19 mouse cellular contexts compared by ENCODE assay signal in genomic region chr5:131732631-131733323, GRCm38 (mm10).
A peak's percentile ranks its signal among the peaks of the same experiment; 100 is the strongest.
DNase-seq lines count a peak whose midpoint lies in the region; ATAC-seq and TF ChIP-seq lines count a peak whose summit lies in the region.
"Had no signal": no experiment of that assay in that cellular context is flagged by ENCODE, and none has a peak within 500 bp of the region (broad histone marks: within the 10 kb centered on the region; RNA-seq: fewer than 3 reads in every experiment).

No protein-coding gene starts in this region.

- peaks cover 18% of the 10 kb centered on the region for H3K4me1 ChIP-seq in heart, embryonic 10.5 days
- no peaks in the 10 kb centered on the region for H3K4me1 ChIP-seq in heart, adult 2 months (ENCODE audit: control insufficient read depth, insufficient read depth, low read length)
- H3K4me1 ChIP-seq in midbrain, embryonic 14.5 days (ENCODE audit: control insufficient read depth, insufficient read depth, low read length) = peaks cover 16% of the 10 kb centered on the region; the same call in 1 of the 2 replicates
- H3K4me1 ChIP-seq in midbrain, embryonic 13.5 days (replicated peaks) = peaks cover 21% of the 10 kb centered on the region
- H3K4me1 ChIP-seq in stomach, embryonic 15.5 days = no peaks in the 10 kb centered on the region

- no peak for DNase-seq in heart, embryonic 10.5 days (ENCODE audit: low spot score)
- no peak for DNase-seq in heart, adult 2 months
- DNase-seq in midbrain, embryonic 14.5 days = no peak
- DNase-seq in gonadal fat pad, adult 2 months (ENCODE audit: low read depth) = peak; percentile 26
- DNase-seq in gastrocnemius, postnatal 10 days = no peak
- no peak for DNase-seq in left cerebral cortex, postnatal 4 days
- DNase-seq: cerebellum, adult 11-12 months; cerebellum, postnatal 36 days; layer of hippocampus, postnatal 36 days; right cerebral cortex, postnatal 14 days; thymus, adult 18-20 months had no signal

- H3K9ac ChIP-seq in heart, adult 2 months (ENCODE audit: low read depth, low read length) = no peak overlapping the region
- no peak overlapping the region for H3K9ac ChIP-seq in midbrain, embryonic 14.5 days (replicated peaks; ENCODE audit: low read length)
- H3K9ac ChIP-seq in midbrain, embryonic 13.5 days (replicated peaks) = no peak overlapping the region
- H3K9ac ChIP-seq in stomach, embryonic 15.5 days = no peak overlapping the region
- H3K9ac ChIP-seq: embryonic facial prominence, embryonic 12.5 days; forebrain, embryonic 12.5 days; hindbrain, embryonic 15.5 days; liver, embryonic 12.5 days; lung, embryonic 15.5 days; neural tube, embryonic 12.5 days had no signal

- no peak for TF ChIP-seq EP300 in heart, adult 2 months (IDR thresholded peaks at IDR 0.05; ENCODE audit: insufficient read depth, low read depth, low read length)

- TF ChIP-seq POLR2A in heart, adult 2 months (IDR thresholded peaks at IDR 0.05; ENCODE audit: insufficient read depth, low read depth, low read length) = no peak

- TF ChIP-seq CTCF in heart, adult 2 months (IDR thresholded peaks at IDR 0.05) = no peak

- no peaks in the 10 kb centered on the region for H3K79me2 ChIP-seq in heart, adult 2 months (replicated peaks; ENCODE audit: control insufficient read depth, insufficient read depth, low read length)

- H3K27ac ChIP-seq in heart, embryonic 10.5 days = peak overlapping the region; percentile 56; the same call in 1 of the 2 replicates
- H3K27ac ChIP-seq in heart, adult 2 months = no peak overlapping the region
- H3K27ac ChIP-seq in midbrain, embryonic 14.5 days (replicated peaks; ENCODE audit: low read depth, low read length) = 0 out of 2 replicates have a peak overlapping the region, but pooled peaks have one; percentile 38
- no peak overlapping the region for H3K27ac ChIP-seq in midbrain, embryonic 13.5 days
- peak overlapping the region; percentile 45; the same call in 1 of the 2 replicates for H3K27ac ChIP-seq in stomach, embryonic 15.5 days
- H3K27ac ChIP-seq: embryonic facial prominence, embryonic 12.5 days; forebrain, embryonic 12.5 days; hindbrain, embryonic 15.5 days; liver, embryonic 12.5 days; lung, embryonic 15.5 days; neural tube, embryonic 12.5 days had no signal

- 49% methylated on average over 7 of the region's 7 CpGs for WGBS in heart, embryonic 10.5 days
- 59% methylated on average over 7 of the region's 7 CpGs for WGBS in heart, adult 2 months
- WGBS in midbrain, embryonic 14.5 days = 55% methylated on average over 7 of the region's 7 CpGs
- WGBS in midbrain, embryonic 13.5 days = 59% methylated on average over 7 of the region's 7 CpGs
- WGBS in stomach, embryonic 15.5 days = 55% methylated on average over 7 of the region's 7 CpGs

- intact Hi-C loops in heart, adult 2 months (cut with DNase I) = no loop called here
- intact Hi-C loops in left cerebral cortex, postnatal 4 days (cut with DNase I) = no loop called here

- no peak for ATAC-seq in midbrain, embryonic 14.5 days (ENCODE audit: low FRiP score, low TSS enrichment)
- ATAC-seq in midbrain, embryonic 13.5 days = no peak
- 0 out of 2 replicates have a peak, but pooled peaks have one; percentile 45 for ATAC-seq in stomach, embryonic 15.5 days (ENCODE audit: insufficient read depth, low FRiP score, low read depth)

- no peak overlapping the region for H3K4me2 ChIP-seq in midbrain, embryonic 14.5 days (ENCODE audit: low read length)
- H3K4me2 ChIP-seq in midbrain, embryonic 13.5 days (replicated peaks) = no peak overlapping the region
- no peak overlapping the region for H3K4me2 ChIP-seq in stomach, embryonic 15.5 days
- H3K4me2 ChIP-seq: embryonic facial prominence, embryonic 12.5 days; forebrain, embryonic 12.5 days; hindbrain, embryonic 15.5 days; liver, embryonic 12.5 days; lung, embryonic 15.5 days; neural tube, embryonic 12.5 days had no signal

- no peaks in the 10 kb centered on the region for H3K9me3 ChIP-seq in heart, embryonic 10.5 days
- no peaks in the 10 kb centered on the region for H3K9me3 ChIP-seq in midbrain, embryonic 14.5 days (ENCODE audit: control insufficient read depth, low read length)
- H3K9me3 ChIP-seq in midbrain, embryonic 13.5 days = no peaks in the 10 kb centered on the region
- no peaks in the 10 kb centered on the region for H3K9me3 ChIP-seq in stomach, embryonic 15.5 days
- H3K9me3 ChIP-seq: embryonic facial prominence, embryonic 12.5 days; forebrain, embryonic 12.5 days; hindbrain, embryonic 15.5 days; liver, embryonic 12.5 days; lung, embryonic 15.5 days; neural tube, embryonic 12.5 days had no signal

- no peaks in the 10 kb centered on the region for H3K36me3 ChIP-seq in heart, embryonic 10.5 days
- no peaks in the 10 kb centered on the region for H3K36me3 ChIP-seq in heart, adult 2 months (ENCODE audit: control insufficient read depth, insufficient read depth, low read length)
- H3K36me3 ChIP-seq in midbrain, embryonic 14.5 days (ENCODE audit: control insufficient read depth, insufficient read depth, low read length) = no peaks in the 10 kb centered on the region
- H3K36me3 ChIP-seq in midbrain, embryonic 13.5 days = no peaks in the 10 kb centered on the region
- H3K36me3 ChIP-seq in stomach, embryonic 15.5 days = no peaks in the 10 kb centered on the region
- H3K36me3 ChIP-seq: embryonic facial prominence, embryonic 12.5 days; forebrain, embryonic 12.5 days; hindbrain, embryonic 15.5 days; liver, embryonic 12.5 days; lung, embryonic 15.5 days; neural tube, embryonic 12.5 days had no signal

- no peaks in the 10 kb centered on the region for H3K27me3 ChIP-seq in heart, embryonic 10.5 days (ENCODE audit: insufficient read depth, poor library complexity, severe bottlenecking)
- H3K27me3 ChIP-seq in heart, adult 2 months (ENCODE audit: control insufficient read depth, insufficient read depth, low read length) = no peaks in the 10 kb centered on the region
- no peaks in the 10 kb centered on the region for H3K27me3 ChIP-seq in midbrain, embryonic 14.5 days (ENCODE audit: control insufficient read depth, insufficient read depth, low read length)
- 0 out of 2 replicates have a peak, but pooled peaks cover 3% of the 10 kb centered on the region for H3K27me3 ChIP-seq in midbrain, embryonic 13.5 days
- H3K27me3 ChIP-seq in stomach, embryonic 15.5 days (replicated peaks) = no peaks in the 10 kb centered on the region
- H3K27me3 ChIP-seq: embryonic facial prominence, embryonic 12.5 days; hindbrain, embryonic 15.5 days; liver, embryonic 12.5 days; lung, embryonic 15.5 days; neural tube, embryonic 12.5 days had no signal

- no peak overlapping the region for H3K4me3 ChIP-seq in heart, embryonic 10.5 days
- H3K4me3 ChIP-seq in heart, adult 2 months = no peak overlapping the region
- H3K4me3 ChIP-seq in midbrain, embryonic 14.5 days (replicated peaks; ENCODE audit: low read depth, low read length) = no peak overlapping the region
- H3K4me3 ChIP-seq in midbrain, embryonic 13.5 days (replicated peaks) = no peak overlapping the region
- H3K4me3 ChIP-seq in stomach, embryonic 15.5 days (replicated peaks) = no peak overlapping the region
- H3K4me3 ChIP-seq: embryonic facial prominence, embryonic 12.5 days; forebrain, embryonic 12.5 days; hindbrain, embryonic 15.5 days; liver, embryonic 12.5 days; lung, embryonic 15.5 days; neural tube, embryonic 12.5 days had no signal

Comparison
In these comparisons a context has a peak if more than half of its experiments do, and no peak if none do; other contexts are left out.
1. H3K27ac ChIP-seq: peak in heart, embryonic 10.5 days (single experiment), midbrain, embryonic 14.5 days (single experiment) and stomach, embryonic 15.5 days (single experiment); none in heart, adult 2 months (single experiment) and midbrain, embryonic 13.5 days (single experiment).